Mouse (Mus musculus) layer of hippocampus, postnatal 36 days (tissue): ENCODE data around the gene E2f7. TPM values are rescaled to one million over a fixed set of nuclear protein-coding genes. Genes with fewer than 3 reads are reported as not detected.

Experiments used
- DNase-seq, 2 experiments: peaks; one replicate each; pipeline ENCODE4 v3.0.0; 2022
- total RNA-seq, 2 experiments: library from RNA; stranded (reverse); gene quantifications; 2 replicates each; pipeline ENCODE4 v1.2.3; 2021

The E2f7 gene
- total RNA-seq, 2 experiments from 2014 or later = 0.38 to 0.90 TPM

GRCm38 (mm10) chr10:110781772-110782171, 36.5 kb downstream of the E2f7 start:
- DNase-seq = no peak

DNA sequence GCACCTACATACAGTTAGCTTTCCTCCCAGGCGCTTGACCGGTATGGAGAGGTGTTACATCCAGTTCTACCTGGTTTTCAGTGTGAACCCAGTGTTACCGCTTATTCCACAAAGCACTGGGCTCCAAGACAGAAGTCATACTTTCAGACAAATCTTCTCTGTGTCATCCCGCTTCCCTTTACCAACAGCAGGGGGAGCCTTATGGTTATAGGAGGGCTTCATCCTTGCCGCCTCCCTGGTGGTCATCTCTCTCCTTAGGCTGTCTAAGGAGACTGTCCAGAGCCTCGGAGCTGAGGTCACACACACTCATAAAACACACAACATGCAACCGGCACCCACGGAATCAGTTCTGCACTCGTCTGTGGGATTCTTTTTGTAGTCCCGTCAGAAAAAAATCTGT, 37.4 kb downstream of the E2f7 start:
- no peak for DNase-seq

DNA sequence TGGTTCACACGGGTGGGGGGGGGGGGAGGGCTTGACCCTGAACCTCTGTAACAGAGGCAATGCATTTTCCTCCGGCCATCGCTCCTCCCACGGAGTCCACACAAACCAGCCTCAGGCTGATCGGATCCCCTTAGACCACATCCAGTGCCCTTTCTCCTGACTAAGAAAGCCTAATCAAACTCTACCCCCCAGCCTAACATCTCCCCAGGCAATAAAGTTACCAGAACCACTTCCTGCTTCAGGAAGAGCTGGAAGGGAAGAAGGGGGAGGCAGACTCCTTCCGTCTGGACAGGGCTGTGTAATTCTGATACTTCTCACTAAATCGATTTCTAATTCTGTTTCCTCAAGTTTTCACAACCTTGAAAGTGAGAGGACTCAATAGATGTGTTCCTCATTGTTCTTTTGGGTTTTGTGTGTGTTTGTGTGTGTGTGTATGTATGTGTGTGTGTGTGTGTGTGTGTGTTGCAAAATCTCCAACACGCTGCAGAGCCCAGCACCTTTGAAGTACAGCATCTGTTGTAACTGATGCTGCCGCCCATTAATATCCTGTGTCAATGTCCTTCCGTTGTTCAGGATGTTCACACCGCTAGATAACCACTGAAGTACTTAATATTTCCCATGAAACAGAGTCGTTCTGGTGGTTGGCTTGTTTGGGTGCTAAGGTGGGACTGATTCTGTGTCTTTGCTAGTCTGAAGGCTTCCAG, 43.0 kb downstream of the E2f7 start:
- DNase-seq = no peak

DNA sequence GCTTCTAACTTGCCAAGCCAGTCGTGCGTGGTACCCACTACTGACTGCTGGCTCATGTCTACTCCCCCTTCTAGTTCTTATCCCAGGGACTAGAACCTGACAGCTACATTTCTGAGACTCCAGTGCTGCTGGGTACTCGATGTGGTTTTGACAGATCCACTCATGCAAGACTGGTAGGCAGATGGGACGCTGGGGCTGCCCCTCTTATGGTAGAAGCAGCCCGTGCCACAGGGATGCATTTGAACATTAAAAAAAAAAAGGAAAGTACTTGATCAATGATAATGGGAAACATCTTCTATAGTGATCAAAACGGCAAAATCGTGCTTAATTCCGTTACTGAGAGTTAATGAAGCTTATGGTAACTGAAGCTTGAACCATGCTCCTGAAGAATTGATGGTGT, 44.4 kb downstream of the E2f7 start:
- no peak for DNase-seq

GRCm38 (mm10) chr10:110793150-110793787, 48.0 kb downstream of the E2f7 start:
- no peak for DNase-seq

DNA sequence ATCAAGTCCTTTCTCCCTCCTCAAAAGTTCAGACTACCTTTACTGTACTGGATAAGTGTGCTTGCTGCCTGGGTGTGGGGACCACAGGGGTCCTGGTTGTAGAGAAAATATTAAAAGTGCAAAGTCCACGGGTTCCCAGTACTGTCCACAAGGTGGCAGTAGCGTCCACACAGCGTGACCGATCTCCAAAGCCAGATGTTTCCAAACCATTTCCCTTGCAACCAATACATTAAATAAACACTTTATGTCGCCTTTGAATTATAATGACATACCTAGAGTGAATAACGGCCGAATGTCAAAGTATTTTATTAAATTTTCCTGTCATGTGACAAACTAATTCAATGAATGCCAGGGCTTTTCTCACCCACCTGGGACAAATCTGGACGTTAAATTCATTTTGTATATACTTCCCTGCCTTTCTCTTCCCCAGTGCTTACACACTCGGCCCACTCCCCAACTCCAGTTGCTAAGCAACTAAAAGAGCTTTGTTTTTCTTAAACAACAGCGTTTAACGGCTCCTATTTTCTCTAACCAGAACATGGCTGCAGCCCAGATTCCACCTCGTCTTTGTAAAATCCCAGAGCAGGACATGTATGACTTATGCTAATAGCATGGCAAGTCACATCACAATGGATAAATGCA, 49.4 kb downstream of the E2f7 start:
- DNase-seq = no peak

DNA sequence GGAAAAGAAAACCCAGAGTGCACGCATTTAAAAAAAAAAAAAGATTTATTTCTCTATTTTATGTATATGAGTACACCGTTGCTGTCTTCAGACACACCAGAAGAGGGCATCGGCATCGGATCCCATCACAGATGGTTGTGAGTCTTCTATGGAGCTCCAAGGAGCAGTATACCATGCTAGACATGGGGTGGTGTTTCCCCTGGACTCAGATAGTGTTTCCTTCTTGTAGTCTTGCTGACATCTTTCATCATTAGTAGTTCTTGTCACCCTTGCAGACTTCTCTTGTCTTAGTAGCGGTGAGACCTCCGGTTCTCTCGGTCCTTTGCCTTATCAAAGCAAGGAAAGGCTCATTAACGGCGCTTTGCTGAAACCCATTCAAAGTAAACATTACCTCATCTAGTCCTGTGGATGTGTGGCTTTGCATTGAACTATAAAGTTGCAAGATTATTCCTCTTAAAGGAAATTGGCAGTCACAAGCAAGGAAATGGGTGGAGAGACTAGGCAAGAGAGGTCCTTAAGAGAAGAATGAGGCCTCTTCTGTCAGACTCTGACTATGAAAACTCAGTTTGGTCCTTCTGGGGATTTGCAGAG, 50.1 kb downstream of the E2f7 start:
- no peak for DNase-seq

DNA sequence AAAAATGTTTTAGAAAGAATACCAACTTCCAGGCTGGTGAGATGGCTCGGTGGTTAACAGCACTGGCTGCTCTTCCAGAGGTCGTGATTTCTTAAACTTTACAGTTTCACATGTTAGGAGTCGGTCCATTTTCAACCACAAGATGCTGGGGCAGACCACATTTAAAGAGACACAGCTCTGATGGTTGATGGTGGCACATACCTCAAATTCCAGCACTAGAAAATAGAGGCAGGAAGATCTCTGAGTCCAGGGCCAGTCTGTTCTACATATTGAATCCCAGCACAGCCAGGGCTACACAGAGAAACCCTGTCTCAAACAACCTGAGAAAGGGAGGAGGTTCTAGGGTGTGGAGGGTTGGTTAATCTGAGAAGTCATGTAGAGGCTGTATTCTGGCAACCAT, 56.1 kb downstream of the E2f7 start:
- DNase-seq = no peak

GRCm38 (mm10) chr10:110804279-110805024, 59.2 kb downstream of the E2f7 start:
- no peak for DNase-seq

DNA sequence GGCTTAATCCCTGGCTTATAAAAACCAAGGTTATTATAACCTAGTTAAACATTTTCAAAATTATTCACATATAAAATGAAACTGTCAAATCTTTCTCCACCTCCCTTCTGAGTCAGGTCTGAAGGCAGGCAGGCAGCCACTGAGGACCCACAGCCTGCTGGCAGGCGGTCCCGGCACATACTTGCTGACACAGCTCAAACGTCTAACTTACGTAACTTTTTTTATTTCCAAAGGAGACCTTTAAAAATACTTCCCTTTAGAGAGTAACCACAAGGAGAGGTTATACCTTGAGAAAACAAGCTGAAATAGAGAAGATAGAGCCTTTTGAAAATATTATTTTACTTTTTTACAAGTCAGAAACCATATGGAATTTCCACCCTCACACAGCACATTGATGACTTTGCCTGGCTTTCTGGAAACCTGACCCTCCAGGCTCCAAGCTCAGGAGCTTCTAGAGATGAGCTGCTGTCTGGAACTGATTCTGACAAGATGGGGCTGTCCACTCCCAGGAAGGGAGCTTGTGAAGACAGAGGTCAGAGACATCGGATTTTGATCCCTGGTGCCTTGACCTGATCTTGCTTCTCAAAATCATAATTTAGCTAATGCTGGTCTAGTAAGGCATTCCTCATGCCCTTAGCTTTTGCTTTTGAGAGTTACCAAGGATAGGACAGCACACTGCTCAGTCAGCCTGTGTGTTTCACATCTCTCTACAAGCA, 59.9 kb downstream of the E2f7 start:
- DNase-seq = no peak

- no peak for DNase-seq
These were observed 61.2 kb downstream of the E2f7 start for GRCm38 (mm10) chr10:110806471-110806870.

- DNase-seq = no peak
These were observed 65.3 kb downstream of the E2f7 start for GRCm38 (mm10) chr10:110810528-110810927.

DNA sequence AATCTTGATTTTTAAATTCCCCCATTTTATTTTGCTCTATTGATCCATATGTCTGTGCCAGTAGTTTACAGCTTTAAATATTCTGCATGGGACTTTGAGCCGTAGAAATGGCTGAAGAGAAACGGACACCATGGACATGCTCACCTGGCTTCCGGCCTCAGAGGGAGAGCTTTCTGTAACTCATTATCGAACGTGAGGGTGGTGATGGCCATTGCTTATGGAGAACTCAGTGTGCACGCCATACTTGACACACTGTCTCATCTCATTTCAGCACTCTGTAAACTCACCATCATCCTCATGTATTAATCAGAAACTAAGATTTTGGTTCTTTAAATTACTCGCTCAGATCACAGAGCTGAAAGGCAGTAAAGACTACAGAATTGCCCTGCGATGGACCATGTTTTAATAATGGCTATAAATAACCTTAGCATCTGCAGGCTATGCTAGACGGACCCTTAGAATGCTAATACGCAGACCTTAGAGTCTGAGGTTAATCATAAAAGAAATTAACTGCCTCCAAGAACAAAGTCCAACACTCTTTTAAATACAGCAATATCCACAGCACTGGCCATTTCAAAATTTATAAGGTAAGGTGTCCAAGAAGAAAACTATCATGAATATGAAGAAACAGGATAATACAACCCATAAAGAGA, 66.1 kb downstream of the E2f7 start:
- DNase-seq = no peak

- DNase-seq = no peak
These were observed 66.6 kb downstream of the E2f7 start for GRCm38 (mm10) chr10:110811862-110812225.

DNA sequence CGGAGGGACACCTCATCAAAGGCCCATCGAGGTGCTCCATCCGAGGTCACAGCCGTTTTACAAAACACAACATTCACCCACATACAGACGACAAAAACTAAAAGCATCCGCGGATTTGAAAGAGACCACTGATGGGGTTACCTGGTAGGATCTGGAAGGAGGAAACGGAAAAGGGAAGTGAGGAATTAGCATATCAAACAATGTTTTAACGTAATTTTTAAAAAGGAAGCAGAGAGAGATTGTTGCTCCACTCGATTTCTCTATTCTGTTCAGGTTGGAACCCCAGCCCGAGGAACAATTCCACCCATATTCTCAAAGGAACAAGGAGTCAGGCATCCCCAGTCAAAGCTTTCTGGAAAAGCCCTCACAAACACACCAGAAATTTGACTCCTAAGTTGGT, 75.9 kb downstream of the E2f7 start:
- no peak for DNase-seq

- DNase-seq = no peak
These were observed 76.5 kb downstream of the E2f7 start for GRCm38 (mm10) chr10:110821692-110822091.

- DNase-seq = no peak
These were observed 87.1 kb downstream of the E2f7 start for GRCm38 (mm10) chr10:110832336-110832735.

GRCm38 (mm10) chr10:110835115-110835806, 90.0 kb downstream of the E2f7 start:
- DNase-seq = no peak
